Mouse (Mus musculus) right cerebral cortex, postnatal 36 days (tissue): ENCODE measurements around the gene Otoa.

Experiments
- DNase-seq, 2 experiments: peaks; one replicate each; pipeline ENCODE4 v3.0.0; 2022; ENCODE audit warnings: low spot score in 2 of 2, mixed read lengths in 1 of 2

The Otoa gene

DNA sequence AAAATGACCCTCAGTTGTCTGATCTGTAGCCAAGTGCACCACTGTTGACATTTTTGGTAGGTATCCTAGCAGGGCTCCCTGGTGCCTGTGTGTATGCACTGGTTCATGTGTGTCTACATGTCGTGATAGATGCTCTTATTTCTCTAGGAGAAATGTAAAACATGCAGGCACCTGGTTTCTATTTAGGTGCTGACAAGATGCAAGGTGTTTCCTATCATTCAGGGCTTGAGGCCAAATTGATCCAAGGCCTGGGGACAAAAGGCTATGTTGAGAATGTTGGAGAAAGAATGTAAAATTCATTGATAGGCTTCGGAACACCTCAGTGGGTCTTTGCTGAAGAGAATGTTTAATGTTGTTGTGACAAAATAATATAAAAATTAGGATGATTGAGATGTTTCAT, 366 bp downstream of the Otoa start:
- no peak for DNase-seq

DNA sequence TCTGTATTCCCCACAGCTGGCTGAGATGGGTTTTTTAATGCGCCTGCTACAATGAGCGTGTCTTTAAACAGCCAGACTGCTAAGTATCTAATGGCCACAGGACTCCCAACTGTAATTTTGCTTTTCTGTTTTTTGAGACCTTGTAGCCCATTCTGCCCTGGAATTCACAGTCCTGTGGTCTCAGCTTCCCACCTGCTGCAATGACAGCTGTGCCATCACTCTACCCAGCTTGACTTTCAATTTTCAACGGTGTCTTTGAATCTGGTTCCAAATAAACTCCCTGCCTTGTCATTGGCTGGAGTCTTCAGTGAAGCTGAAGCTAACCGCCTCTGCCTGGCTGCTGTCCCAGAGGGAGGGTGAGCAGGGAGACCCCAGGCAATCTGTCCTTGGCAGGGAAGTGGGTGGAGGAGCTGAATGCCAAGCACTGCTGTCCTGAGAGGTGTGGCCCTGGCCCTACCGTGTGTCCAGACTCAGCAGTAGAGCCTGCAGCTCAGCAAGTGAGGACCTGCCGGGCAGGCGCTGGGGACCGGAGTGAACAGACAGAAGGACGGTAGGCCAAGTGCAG, 1.6 kb downstream of the Otoa start:
- no peak for DNase-seq

DNA sequence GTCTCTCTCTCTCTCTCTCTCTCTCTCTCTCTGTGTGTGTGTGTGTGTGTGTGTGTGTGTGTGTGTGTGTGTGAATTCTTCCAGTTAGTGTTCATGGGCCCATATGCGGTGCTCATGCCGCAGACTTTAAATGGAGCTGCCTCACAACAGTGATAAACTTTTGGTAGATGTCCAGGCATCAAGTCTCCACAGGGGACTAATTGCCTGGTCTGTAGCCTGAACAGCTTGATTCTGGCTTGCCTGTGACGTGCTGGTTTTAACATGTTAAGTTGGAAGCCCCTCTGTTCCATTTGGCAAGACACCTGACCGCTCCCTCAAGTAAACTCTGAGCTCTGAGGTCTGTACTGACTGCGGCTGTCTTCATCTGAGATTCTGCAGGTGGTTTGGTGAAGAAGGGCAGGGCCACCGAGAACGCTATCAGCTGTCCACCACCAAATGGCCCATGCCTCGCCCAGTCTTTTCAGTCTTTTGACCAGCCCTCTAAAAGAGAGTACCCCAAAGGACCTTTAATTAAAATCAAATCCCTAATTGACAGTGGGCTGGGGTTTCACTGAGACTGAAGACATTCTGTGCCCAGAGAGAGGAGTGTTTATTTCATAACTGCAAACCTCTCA, 3.5 kb downstream of the Otoa start:
- no peak for DNase-seq

GRCm38 (mm10) chr7:121085500-121085899, 4.0 kb downstream of the Otoa start:
- DNase-seq, result no peak

DNA sequence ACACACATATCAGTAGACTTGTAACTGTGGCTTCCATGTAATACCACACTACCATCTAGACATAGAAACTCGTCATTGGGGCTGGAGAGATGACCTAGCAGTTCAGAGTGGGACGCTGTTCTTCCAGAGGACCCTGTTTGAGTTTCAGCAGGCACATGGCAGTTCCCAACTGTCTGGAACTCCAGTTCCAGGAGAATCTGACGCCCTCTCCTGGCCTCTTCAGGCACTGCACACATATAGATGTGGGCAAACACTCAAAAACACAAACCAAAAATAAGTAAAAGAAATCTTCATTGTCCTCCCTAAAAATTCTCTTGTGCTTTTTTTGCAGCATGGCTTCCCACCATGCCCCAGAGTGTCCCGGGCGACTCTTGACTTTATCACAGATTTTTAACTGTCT, 7.3 kb downstream of the Otoa start:
- DNase-seq, result no peak

DNA sequence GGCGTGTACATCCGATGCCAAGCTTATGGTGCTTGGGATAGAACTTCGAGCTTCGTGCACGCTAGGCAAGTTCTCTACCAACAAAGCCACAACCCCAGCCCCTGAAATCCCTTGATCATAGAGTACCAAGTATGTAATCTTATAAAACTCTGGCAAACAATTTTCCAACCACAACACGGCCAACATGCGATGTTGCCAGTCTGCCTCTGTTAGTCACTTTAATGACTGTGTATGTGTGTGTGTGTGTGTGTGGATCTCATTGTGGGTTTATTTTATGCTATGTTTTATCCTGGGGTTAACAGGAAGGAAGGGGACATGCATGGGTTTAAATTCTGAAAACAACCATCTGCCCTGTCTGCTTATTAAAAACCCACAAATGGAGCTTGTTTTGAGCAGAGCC, 9.3 kb downstream of the Otoa start:
- DNase-seq, result no peak

DNA sequence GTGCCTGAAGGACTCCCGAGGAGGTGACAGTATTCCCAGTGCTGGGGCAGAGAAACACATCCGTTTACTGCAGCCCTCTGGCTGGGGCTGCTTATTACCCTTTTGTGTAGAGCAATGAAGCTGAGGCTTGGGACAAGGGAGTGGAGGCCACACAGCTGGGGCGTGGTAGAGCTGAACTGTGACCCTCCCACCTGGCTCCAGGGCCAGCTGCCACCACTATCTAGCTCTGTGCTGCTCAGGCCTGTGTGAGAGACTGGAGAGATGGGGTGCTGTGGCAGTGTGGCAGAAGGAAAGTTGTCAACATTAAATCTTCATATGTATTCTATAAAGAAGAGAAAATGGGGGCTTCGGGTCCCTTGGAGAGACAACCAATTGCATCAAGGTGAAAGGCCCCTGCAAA, 11.6 kb downstream of the Otoa start:
- DNase-seq, result no peak

DNA sequence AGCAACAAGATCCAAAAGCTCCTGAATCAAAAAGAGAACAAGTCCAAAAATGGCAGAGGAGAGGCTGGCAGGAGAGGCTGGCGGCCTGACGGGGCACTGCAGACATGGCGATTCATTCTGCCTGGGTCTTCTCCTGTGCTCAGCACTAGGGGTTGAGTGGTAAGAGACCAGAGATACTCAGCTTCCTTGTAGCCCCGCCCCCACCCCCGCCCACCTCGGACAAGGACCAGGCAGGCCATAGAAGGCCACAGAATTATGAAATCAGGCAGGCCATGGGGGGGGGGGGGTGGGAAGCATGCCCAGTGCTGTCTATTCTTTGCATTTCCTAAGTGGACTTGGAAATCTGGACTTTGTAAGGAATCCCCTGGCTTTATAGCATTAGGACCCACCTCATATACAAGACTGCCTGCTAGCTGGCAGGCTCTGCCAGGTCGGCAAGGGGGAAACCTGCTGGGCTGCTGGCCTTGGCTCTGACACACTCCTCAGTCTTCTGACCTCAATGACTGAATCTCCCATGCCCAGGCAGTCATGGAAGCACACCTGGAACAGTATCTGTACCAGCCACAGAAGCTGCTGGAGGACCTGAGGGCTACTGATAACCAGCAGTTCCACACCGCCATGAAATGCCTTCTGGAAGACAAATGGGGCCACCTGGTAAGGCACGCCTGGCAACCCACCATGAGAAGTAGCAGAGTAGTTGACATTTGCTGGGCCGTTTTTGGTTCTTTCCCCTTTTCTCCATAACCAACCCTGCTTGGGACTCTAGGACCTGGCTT, 17.4 kb downstream of the Otoa start:
- DNase-seq, result no peak

DNA sequence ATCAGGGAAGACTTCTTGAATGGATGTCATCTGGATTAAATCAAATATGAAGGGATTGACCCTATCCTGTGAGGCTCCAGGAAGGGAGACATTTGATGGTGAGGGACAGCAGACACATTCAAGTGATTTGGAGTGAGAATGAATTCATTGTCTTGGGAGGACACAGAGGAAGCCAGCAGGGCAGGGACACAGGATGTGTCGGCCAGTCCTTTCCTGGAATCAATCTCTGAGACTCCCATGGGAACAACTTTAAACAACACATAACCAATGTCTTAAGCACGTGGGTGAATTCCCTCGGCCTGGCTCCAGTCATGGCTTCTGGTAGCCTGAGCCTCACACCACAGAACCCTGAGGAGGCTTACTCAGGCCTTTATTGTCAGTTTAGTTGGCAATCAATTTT, 26.4 kb downstream of the Otoa start:
- DNase-seq, result no peak

DNA sequence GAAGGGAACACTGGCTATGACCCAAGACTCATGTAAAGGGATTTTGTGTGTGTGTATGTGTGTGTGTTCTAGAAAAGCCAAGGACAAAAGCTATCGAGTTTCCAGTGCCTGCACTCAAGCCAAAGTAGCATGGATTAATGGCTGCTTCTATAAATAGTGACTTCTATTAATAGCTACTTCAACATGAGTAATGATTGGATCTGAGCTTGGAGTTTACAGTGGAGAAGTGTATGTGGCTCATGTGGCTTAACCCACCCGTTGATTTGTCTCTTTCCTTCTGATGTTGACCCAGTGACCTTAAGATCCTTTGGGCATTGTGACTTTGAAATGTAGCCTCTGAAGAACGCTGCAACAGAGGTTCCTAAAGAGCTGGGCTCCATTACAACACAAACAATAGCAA, 29.9 kb downstream of the Otoa start:
- DNase-seq, result no peak

DNA sequence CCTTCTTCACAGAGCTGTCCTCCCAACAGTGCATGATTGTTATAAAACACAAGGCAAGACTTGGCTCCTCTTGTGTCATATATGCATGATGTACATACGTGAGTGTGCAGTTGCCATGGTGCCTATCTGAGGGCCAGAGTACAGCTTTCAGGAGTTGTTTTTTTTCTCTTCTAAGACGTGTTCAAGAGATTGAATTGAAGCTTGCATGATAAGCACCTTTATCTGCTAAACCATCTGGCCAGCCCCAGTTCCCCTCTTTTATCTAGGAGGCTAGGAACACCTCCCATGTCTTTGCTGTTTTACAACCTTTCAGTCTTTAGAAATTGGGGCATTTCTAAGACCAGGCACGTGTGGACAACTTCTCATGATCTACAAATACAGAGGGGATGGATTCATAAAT, 30.3 kb downstream of the Otoa start:
- DNase-seq, result no peak

- DNase-seq, result peak; percentile 46 to 65
These were observed 38.8 kb downstream of the Otoa start for GRCm38 (mm10) chr7:121120143-121120818.

DNA sequence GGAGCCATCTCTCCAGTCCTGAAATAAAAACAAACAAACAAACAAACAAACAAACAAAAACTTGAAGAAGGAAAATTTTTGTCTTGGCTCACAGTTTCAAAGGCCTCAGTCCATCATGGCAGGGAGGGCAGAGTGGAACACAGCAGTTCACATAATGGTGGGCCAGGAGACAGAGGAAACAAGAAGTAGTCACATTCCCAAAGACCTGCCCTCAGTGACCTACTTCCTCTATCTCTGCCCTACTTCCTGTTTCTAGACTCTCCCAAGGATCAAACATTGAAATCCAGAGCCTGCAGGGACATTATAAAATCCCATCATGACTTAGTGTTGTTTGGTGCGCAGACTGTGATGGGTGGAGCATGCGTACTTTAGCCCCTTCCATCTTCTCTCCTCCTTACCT, 49.4 kb downstream of the Otoa start:
- DNase-seq, result no peak

GRCm38 (mm10) chr7:121141274-121141673, 59.8 kb downstream of the Otoa start:
- DNase-seq, result peak; percentile 8 to 25

DNA sequence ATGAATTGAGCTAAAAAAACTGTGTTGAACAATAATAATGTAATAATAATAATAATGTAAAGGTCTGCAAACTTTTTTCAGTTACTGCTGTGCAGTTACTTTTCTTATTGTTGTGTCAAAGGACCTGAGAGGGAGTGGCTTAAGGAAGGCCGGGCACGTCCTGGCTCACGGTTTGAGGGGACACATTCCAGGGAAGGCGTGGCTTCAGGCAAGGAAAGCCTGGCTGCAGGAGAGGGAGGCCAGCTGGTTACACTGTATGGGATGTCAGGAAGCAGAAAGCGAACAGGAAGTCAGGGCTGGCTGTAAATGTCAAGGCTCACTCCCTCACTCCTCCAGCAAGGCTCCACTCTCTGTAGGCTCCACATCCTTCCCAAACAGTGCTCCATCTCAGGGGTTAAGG, 69.2 kb downstream of the Otoa start:
- DNase-seq, result no peak

DNA sequence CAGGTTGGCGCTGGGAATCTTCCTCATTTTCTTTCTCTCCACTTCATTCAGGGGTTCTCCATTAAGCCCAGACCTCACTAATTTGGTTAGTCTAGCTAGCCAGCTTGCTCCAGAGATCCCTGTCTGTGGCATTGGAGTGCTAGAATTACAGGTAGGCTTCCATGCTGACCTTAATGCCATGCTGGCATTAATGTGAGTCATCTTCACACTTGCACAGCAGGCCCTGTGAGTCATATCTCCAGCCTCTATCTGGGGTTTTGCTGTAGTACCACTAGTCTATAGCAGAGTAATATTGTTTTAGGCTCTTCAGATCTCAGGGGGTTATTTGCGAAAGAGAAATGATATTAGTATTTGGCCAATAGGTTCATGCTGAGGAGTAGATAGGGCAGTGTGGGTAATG, 70.7 kb downstream of the Otoa start:
- DNase-seq, result no peak

DNA sequence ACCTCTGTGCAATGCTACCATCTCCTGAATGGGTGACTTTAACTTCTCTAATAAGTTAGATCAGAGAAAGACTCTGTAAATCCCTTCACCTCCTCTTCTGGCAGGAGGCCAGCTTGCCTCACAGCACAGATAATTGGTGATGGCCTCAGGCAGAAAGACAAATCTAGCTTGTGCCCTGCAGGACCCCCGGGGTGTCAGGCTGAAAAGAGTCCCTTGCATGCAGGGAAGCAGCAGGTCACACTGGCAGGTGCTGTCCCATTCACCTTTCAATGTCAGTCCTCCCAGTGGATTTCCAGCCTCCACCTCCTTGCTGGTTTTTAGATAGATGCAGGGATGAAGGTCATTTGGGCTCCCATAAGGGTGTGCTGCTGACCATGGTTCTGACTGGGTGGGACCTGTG, 84.2 kb downstream of the Otoa start:
- DNase-seq, result no peak

GRCm38 (mm10) chr7:121171888-121172287, 90.4 kb downstream of the Otoa start:
- DNase-seq, result no peak

DNA sequence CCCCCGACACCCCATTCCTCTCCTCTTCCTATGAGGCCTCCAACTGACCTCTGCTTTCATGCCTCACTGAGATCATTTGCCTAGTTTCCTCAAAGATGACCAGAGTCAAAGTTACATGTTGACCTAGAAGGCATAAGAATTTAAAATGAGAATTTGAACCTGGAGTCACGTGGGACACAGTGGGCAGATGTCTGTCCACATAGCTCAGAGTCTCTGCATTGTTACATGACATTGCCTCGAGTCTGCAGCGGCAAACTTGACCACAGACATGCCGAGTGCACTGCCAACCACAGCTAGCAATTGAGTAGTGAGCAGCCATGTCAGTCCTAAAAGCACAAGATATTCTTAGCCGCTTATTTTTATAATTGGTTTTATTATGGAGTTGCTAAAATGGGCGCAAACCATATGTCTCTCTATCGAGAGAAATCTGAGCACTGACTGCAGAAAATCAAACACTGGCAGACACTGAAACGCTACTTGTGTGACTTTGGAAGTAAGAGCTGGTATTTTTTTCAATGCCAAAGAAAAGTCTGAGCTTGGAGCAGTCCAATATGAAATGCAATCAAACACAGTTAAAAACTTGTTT, 105.8 kb downstream of the Otoa start:
- peak in 1 of 2 experiments; percentile 9 for DNase-seq

GRCm38 (mm10) chr7:121188976-121189375, 107.5 kb downstream of the Otoa start:
- DNase-seq, result no peak

DNA sequence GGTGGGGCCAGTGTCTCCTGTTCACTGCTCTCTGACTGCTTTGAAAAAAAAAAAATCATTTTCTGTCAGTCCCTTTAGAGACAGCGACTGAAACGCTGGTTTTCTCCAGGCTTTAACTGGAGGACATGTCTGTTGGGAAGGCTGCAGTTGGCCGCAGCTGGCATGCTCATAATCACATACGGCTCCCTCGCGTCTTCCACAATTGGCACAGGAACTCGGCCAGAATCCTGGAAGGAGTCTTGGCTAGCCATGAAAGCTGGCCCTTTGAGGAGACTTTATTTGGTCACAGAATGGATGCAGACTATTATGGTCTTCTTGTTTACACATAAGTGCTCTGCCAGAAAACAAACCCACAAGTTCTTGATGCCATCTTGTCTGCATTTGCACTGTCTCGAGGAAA, 117.5 kb downstream of the Otoa start:
- peak in 1 of 2 experiments; percentile 22 for DNase-seq

GRCm38 (mm10) chr7:121211804-121212203, 130.4 kb downstream of the Otoa start:
- no peak for DNase-seq
